Mouse (Mus musculus) layer of hippocampus, adult 9-10 months (tissue): Measurements from ENCODE around the gene Adcy7.

Source experiments
- DNase-seq: peaks from one replicate; pipeline ENCODE4 v3.0.0; 2022; ENCODE audit warnings: low spot score

The Adcy7 gene

DNA sequence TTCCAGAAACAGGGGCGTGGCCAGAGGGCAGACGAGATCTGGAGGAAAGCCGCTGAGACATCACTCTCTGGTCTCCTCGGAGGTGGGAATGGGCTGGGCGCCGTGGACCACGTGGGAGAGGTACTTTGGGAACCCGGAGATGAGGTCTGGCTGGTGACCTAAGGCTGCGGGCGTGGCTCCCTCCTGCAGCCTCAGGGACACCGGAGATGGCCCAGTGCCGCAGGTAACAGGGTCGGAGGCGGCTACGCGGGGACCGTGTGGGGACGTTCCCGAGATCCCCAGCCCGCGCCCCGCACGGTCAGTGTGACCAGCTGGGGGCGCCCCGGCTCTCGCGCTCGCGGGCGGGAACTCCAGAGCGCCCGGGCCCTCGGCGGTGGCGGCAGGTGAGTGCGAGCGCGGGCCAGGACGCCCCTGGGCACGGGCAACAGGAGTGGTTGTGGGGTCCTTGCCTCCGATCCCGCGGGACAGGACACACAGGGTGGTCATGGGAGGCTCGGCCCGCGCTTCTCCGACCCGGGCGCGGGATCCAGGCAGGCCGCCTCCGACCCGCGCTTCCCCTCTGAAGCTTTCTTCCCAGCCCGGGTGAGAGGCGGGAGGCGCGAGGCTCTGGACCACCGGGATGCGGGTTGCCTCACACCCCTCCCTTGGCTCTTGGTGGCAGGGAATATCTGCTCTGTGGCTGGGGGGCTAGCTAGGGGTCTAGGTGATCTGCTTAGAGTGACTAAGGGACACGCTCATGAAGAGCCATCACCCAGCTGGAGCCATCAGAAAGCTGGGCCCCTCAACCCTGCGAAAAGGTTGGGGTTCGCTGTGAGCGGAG lies at the start of gene Adcy7:
Adcy7 (plus strand) TSS at position 173 of the 820 bp plus-strand sequence.
- no peak for DNase-seq

DNA sequence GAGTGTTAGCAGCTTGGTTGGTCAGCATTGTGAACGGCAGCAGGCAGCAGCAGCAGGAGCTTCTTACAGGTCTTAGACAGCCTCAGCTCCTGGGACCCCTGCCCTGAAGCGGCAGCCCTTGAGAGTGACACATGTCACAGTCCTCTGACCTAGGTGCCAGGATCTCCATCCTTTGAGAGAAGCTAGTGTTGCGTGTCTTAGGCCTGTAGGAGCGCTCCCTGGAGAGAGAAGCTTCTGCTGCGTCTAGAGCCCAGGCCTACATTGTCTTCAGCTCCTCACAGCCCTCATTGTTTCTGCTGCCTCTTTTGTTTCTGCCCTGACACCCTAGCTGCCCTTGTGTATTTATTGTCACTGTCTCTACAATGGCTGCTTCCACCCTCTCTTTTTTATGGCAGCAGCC lies 46.8 kb upstream of the Adcy7 start:
- DNase-seq = no peak

- no peak for DNase-seq
Measured at GRCm38 (mm10) chr8:88227851-88228250, 44.4 kb upstream of the Adcy7 start.

DNA sequence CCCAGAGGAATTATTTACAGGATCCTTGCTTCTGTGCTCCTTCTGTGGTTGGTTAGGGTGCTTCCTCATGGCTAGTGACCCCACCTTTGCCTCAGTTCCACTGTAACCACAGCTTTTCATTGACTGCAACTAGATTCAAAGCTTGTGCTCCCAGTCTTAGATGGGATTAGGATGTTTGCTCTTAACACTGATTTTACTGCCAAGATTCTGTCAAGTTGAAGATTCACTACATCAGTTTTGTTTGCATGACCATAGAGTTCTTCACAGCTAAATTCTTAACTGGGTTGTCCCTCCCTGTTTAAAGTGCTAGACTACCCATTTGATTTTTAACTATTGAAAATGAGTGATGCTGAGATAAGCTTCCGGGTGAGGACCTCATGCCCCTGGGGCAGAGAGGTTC lies 43.9 kb upstream of the Adcy7 start:
- DNase-seq = no peak

DNA sequence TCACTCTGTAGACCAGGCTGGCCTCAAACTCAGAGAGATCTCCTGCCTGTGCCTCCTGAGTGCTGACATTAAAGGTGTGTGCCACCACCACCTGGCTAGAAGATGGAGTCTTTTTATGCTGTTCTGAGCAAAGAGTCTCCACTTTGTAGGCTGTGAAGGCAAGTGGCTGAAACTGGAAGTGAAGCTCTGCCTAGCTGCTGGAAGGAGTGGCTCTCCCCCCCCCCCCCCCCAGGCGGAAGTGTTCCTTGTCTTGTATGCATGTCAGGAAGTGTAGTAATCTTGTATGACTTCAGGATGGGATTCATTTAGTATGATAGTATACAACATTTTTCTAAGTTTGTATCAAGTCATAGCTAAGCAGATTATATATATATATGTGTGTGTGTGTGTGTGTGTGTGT lies 43.4 kb upstream of the Adcy7 start:
- DNase-seq = no peak

DNA sequence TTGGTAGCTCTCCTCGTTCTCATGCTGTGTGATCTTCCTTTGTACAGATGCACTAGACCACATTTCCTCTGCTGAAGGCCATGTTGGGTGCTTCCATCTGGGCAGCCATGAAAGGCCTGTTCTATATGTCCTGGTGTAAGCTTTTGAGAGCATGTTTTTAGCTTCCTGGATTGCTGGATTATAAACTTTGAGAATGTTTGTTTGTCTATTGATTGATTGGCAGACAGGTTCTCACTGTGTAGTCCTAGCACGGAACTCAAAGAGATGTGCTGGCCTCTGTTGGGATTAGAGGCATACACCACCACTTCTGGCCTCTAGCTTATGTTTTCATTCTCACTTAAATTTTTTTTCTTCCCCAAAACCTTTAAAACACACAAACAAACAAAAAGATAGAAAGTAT lies 35.5 kb upstream of the Adcy7 start:
- DNase-seq = no peak

GRCm38 (mm10) chr8:88237606-88238005 lies 34.6 kb upstream of the Adcy7 start:
- no peak for DNase-seq

DNA sequence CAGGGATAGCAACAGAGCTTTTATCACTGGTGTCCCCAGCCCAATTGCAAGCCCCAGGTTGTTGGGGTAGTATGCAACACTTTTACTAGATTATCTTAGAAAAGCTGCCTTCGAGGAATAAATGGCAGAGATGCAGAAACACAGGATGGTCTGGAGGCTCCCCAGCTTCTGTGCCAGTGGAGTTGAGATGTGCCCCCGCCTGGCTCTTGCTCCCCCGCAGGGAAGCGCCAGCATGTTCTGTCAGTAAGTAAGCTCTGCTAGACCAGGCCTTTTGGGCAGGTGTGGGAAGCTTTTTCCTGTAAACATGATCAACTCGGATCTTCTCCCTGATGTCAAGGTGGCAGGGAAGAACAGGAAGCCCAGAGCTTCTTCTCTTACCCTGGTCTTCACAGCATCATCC lies 32.9 kb upstream of the Adcy7 start:
- no peak for DNase-seq

DNA sequence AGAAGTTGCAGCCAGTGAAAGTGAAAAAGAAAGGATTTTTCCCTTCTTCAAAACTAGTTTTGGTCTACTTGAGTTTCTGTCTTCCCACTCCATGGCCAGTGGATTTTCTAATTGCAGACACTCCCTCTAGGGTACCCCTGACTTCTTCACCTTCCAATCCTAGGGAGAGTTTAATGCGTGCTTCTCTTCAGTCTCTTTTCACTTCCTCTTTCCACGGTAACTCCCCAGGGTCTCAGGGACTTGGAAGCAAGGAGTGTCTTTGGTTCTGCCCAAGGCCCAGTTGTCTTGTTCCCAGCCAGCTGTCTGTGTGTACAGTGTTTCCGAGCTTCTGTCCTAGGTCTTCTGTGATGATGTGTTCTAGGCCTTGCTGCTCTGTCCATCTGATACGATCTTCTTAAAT lies 30.3 kb upstream of the Adcy7 start:
- DNase-seq = no peak

GRCm38 (mm10) chr8:88244298-88244697 lies 27.9 kb upstream of the Adcy7 start:
- peak; percentile 26 for DNase-seq

DNA sequence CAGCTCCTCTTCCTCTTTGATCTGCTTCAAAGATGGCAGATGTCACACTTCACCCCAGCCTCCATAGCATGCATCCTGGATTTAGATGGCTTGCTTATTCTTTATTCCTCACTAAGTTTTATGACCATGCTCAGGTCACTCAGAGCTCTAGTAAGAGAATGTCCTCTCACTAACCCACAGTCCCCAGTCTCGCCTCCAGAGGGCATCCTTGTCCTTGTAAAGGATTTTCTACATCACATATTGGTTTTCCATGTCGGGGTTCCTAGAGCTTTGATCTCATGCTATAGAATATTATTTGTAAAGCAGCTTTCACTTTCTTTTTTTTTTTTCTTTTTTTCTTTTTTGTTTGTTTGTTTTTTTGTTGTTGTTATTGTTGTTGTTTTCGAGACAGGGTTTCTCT lies 19.4 kb upstream of the Adcy7 start:
- DNase-seq = no peak

DNA sequence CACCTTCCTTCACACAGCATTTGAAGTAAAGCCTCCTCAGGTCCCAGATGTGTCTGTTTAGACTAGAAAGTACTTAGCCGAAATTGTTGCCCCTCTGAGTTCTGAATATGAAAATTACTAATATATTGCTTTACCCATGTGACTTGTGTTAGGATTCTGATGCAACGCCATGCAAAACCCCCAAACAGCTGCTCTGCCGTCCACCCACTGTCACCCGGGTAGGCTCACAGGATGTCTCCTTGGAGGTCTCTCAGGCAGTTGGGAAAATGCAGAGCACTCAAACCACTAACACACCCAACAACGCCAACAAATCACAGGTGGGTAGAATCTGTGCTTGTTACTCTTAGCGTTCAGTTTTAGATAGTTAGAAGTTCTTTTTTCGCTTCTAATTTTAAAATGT lies 17.2 kb upstream of the Adcy7 start:
- DNase-seq = no peak

DNA sequence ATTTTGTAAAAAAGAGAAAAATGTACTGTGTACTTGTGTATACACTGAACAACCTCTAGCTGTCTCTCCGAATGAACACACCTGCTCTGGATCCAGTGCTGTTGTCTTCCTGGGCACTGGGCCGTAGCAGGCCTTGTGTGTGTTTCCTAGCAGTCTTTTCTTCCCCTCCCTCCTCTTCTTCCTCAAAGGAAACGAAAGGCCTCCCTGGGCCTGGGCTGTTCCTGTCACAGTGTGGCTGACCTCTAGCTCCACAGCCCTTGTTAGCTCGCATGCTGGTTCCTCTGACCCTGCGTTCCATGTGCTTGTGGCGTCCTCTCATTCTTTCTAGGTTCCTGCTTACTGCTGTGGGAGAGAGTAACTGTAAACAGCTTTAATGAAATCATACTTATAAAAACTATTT lies 14.2 kb upstream of the Adcy7 start:
- DNase-seq = no peak

- no peak for DNase-seq
Measured at GRCm38 (mm10) chr8:88258544-88258943, 13.7 kb upstream of the Adcy7 start.

DNA sequence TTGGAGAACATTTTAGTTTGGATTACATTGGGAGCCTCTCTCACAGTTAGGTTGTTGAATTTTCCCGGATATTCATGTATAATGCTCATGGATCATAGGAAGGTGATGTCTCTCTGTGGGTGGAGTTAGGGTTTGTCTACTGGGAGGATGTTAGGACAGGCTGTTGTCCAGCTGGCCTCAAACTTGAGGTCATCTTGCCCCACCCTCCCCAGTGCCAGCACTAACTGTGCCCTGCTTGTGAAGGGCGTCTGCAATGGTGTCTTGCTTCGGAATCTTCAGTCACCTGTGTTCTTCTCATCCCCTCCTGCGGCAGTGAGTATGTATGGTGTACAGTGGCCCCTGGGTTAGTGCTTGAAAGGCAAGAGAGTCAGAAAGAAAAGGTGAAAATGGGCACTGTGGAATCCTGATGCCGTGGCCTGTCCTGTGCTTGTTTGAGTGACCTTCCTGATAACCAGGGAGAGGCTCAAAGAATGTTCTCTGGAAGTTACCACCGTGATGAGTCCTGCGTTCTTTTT lies 11.7 kb upstream of the Adcy7 start:
- DNase-seq = no peak

GRCm38 (mm10) chr8:88262831-88263635 lies 9.2 kb upstream of the Adcy7 start:
- no peak for DNase-seq

- no peak for DNase-seq
Measured at GRCm38 (mm10) chr8:88265511-88265910, 6.7 kb upstream of the Adcy7 start.

DNA sequence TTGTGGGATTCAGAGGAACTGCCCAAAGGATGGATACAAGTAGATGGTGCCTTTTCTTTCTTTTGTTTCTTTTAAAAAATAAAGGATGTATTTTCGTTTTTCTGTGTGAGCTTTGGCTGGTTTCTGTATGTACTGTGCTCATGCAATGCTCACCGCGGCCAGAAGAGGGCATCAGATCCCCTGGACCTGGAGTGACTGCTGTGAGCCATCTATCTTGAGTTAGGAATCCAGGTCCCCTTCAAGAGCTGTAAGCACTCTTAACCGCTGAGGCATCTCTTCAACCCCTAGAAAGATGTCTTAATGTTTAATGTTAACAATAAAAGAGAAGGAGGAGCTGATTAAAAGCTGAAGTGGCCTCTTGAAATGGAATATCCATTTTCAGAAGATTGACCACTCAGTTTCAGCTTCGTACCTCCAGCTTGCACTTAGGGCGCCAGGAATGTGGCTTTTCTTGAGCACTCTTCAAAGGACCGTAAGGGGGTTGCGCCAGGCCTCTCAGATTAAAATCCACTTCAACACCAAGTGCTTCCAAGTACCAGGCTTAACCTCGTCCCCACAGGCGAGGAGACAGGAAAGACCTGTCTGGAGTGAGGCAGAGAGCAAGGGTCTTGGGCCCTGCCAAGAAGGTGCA lies 5.9 kb upstream of the Adcy7 start:
- peak; percentile 83 for DNase-seq

GRCm38 (mm10) chr8:88266801-88267403 lies 5.3 kb upstream of the Adcy7 start:
- DNase-seq = no peak

DNA sequence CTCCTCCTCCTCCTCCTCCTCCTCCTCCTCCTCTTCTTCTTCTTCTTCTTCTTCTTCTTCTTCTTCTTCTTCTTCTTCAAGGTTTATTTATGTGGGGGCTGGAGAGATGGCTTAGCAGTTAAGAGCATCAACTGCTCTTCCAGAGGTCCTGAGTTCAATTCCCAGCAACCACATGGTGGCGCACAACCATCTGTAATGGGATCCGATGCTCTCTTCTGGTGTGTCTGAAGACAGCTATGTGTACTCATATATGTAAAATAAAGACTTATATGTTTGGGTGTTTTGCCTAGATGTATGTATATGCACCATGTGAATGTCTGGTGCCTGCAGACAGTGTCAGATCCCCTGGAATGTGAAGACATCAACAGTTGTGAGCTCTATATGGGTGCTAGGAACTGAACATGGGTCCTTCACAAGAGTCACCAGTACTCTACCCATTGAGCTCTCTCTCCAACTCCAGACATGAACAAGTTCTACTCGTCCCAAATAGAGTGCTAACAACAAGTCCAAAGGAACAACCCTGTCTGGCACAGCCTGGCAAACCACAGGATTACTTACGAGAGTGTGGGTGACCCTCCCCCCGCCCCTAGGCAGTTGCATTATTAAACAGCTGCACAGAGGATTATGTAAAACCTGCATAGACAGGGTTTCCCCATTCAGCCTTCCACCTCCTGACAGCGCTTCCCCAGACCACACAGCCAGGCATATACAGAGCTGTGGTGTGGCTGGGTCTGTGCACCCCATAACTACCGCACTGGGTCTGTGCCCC lies 2.9 kb upstream of the Adcy7 start:
- no peak for DNase-seq

- DNase-seq = no peak
Measured at GRCm38 (mm10) chr8:88270086-88270485, 2.1 kb upstream of the Adcy7 start.

GRCm38 (mm10) chr8:88273051-88273430 lies 838 bp downstream of the Adcy7 start:
- DNase-seq = no peak
